Mouse (Mus musculus): ENCODE measurements at regions not wholly inside any gene's neighbourhood (a gene's known extent, or its start where the extent isn't known, plus 50 kb on each side); places are given as distances from the start of the nearest gene placed in this dataset.

GRCm38 (mm10) chr10:20776640-20777413 lies 51.9 kb upstream of the Pde7b start:
- Histone ChIP-seq H3K4me3 (ENCODE audit: insufficient read depth, low read depth, low read length) (no peak overlapping the region; the same call in 1 of the 2 replicates), H3K79me2 (ENCODE audit: control insufficient read depth, insufficient read depth, low read length) (no peaks in the 10 kb centered on the region), H3K36me3 (ENCODE audit: control insufficient read depth, insufficient read depth, low read length) (no peaks in the 10 kb centered on the region), H3K27ac (replicated peaks; ENCODE audit: insufficient read depth, low read depth, low read length) (peak overlapping the region; percentile 99), H3K9ac (ENCODE audit: low read depth, low read length) (no peak overlapping the region), H3K4me1 (ENCODE audit: control insufficient read depth, insufficient read depth, low read length) (peaks cover 10% of the 10 kb centered on the region), H3K27me3 (ENCODE audit: control insufficient read depth, insufficient read depth, low read length) (no peaks in the 10 kb centered on the region)
- no peak for TF ChIP-seq POLR2A (IDR thresholded peaks at IDR 0.05; ENCODE audit: extremely low read depth, insufficient read depth, low read length)
- no peak for TF ChIP-seq CTCF (IDR thresholded peaks at IDR 0.05; ENCODE audit: low read depth, low read length)
- DNase-seq (ENCODE audit: extremely low read depth, low read depth, low spot score): peak; percentile 94
- 34% methylated on average over 11 of the region's 11 CpGs for WGBS

- no peak for TF ChIP-seq POLR2A (IDR thresholded peaks at IDR 0.05; ENCODE audit: extremely low read depth, insufficient read depth, low read length)
- no peak for TF ChIP-seq CTCF (IDR thresholded peaks at IDR 0.05; ENCODE audit: low read depth, low read length)
- Histone ChIP-seq H3K27ac (replicated peaks; ENCODE audit: insufficient read depth, low read depth, low read length) (peak overlapping the region; percentile 99), H3K36me3 (ENCODE audit: control insufficient read depth, insufficient read depth, low read length) (no peaks in the 10 kb centered on the region), H3K4me3 (ENCODE audit: insufficient read depth, low read depth, low read length) (no peak overlapping the region), H3K4me1 (ENCODE audit: control insufficient read depth, insufficient read depth, low read length) (peaks cover 10% of the 10 kb centered on the region), H3K9ac (ENCODE audit: low read depth, low read length) (peak overlapping the region; percentile 50; the same call in 1 of the 2 replicates), H3K79me2 (ENCODE audit: control insufficient read depth, insufficient read depth, low read length) (no peaks in the 10 kb centered on the region), H3K27me3 (ENCODE audit: control insufficient read depth, insufficient read depth, low read length) (no peaks in the 10 kb centered on the region)
- DNase-seq (ENCODE audit: extremely low read depth, low read depth, low spot score): peak; percentile 91
- WGBS: 29% methylated on average over 3 of the region's 3 CpGs
Measured at GRCm38 (mm10) chr10:20775731-20776429, 51.0 kb upstream of the Pde7b start.
